Mouse (Mus musculus): Measurements from ENCODE around the gene Fam57a. TPM values are rescaled to one million over a fixed set of nuclear protein-coding genes. Genes with fewer than 3 reads are reported as not detected.

Gene Fam57a
- polyA plus RNA-seq, 1 experiment from 2014 or later = 33.2 TPM

- DNase-seq (ENCODE audit: low spot score) = no peak
- ATAC-seq (ENCODE audit: low FRiP score) = no peak
- Histone ChIP-seq H3K4me3 (ENCODE audit: low read depth, low read length) (no peak overlapping the region), H3K9ac (ENCODE audit: low read depth, low read length) (no peak overlapping the region), H3K36me3 (ENCODE audit: control insufficient read depth, insufficient read depth, low read length) (no peaks in the 10 kb centered on the region), H3K4me1 (replicated peaks; ENCODE audit: control insufficient read depth, insufficient read depth, low read length) (no peaks in the 10 kb centered on the region; the same call in 1 of the 2 replicates), H3K9me3 (ENCODE audit: control insufficient read depth, low read length) (no peaks in the 10 kb centered on the region), H3K27ac (ENCODE audit: low read depth, low read length) (no peak overlapping the region), H3K27me3 (ENCODE audit: control insufficient read depth, insufficient read depth, low read length) (no peaks in the 10 kb centered on the region), H3K4me2 (replicated peaks; ENCODE audit: low read depth, low read length) (no peak overlapping the region)
- 67% methylated on average over 3 of the region's 3 CpGs for WGBS
Measured at GRCm38 (mm10) chr11:76252036-76252435, 72.6 kb downstream of the Fam57a start.

- peak; percentile 66; the same call in 1 of the 2 replicates for ATAC-seq (ENCODE audit: low FRiP score)
- H3K9me3 ChIP-seq (ENCODE audit: control insufficient read depth, low read length) = no peaks in the 10 kb centered on the region
- 0 out of 2 replicates have a peak overlapping the region, but pooled peaks have one; percentile 10 for H3K27ac ChIP-seq (ENCODE audit: low read depth, low read length)
- peak; percentile 91 for DNase-seq (ENCODE audit: low spot score)
- H3K36me3 ChIP-seq (ENCODE audit: control insufficient read depth, insufficient read depth, low read length) = no peaks in the 10 kb centered on the region
- no peak overlapping the region for H3K4me2 ChIP-seq (replicated peaks; ENCODE audit: low read depth, low read length)
- H3K9ac ChIP-seq (ENCODE audit: low read depth, low read length) = 0 out of 2 replicates have a peak overlapping the region, but pooled peaks have one; percentile 23
- H3K27me3 ChIP-seq (ENCODE audit: control insufficient read depth, insufficient read depth, low read length) = no peaks in the 10 kb centered on the region
- no peaks in the 10 kb centered on the region; the same call in 1 of the 2 replicates for H3K4me1 ChIP-seq (replicated peaks; ENCODE audit: control insufficient read depth, insufficient read depth, low read length)
- 51% methylated on average over 5 of the region's 5 CpGs for WGBS
- no peak overlapping the region for H3K4me3 ChIP-seq (ENCODE audit: low read depth, low read length)
Measured at GRCm38 (mm10) chr11:76253145-76253917, 73.9 kb downstream of the Fam57a start.

- 0 out of 2 replicates have a peak, but pooled peaks have one; percentile 43 for ATAC-seq (ENCODE audit: low FRiP score)
- Histone ChIP-seq H3K9me3 (ENCODE audit: control insufficient read depth, low read length) (no peaks in the 10 kb centered on the region), H3K4me3 (ENCODE audit: low read depth, low read length) (no peak overlapping the region), H3K4me1 (replicated peaks; ENCODE audit: control insufficient read depth, insufficient read depth, low read length) (no peaks in the 10 kb centered on the region; the same call in 1 of the 2 replicates), H3K4me2 (replicated peaks; ENCODE audit: low read depth, low read length) (no peak overlapping the region), H3K27me3 (ENCODE audit: control insufficient read depth, insufficient read depth, low read length) (no peaks in the 10 kb centered on the region), H3K27ac (ENCODE audit: low read depth, low read length) (peak overlapping the region; percentile 27; the same call in 1 of the 2 replicates), H3K9ac (ENCODE audit: low read depth, low read length) (0 out of 2 replicates have a peak overlapping the region, but pooled peaks have one; percentile 23), H3K36me3 (ENCODE audit: control insufficient read depth, insufficient read depth, low read length) (no peaks in the 10 kb centered on the region)
- 66% methylated on average over 4 of the region's 4 CpGs for WGBS
- no peak for DNase-seq (ENCODE audit: low spot score)
Measured at GRCm38 (mm10) chr11:76253918-76254264, 74.4 kb downstream of the Fam57a start.

- Histone ChIP-seq H3K9ac (ENCODE audit: low read depth, low read length) (no peak overlapping the region), H3K27me3 (ENCODE audit: control insufficient read depth, insufficient read depth, low read length) (no peaks in the 10 kb centered on the region), H3K36me3 (ENCODE audit: control insufficient read depth, insufficient read depth, low read length) (no peaks in the 10 kb centered on the region), H3K4me2 (replicated peaks; ENCODE audit: low read depth, low read length) (no peak overlapping the region), H3K4me3 (ENCODE audit: low read depth, low read length) (no peak overlapping the region), H3K9me3 (ENCODE audit: control insufficient read depth, low read length) (no peaks in the 10 kb centered on the region), H3K27ac (ENCODE audit: low read depth, low read length) (no peak overlapping the region), H3K4me1 (replicated peaks; ENCODE audit: control insufficient read depth, insufficient read depth, low read length) (peaks cover 8% of the 10 kb centered on the region)
- WGBS = 65% methylated on average over 4 of the region's 4 CpGs
- ATAC-seq (ENCODE audit: low FRiP score) (no peak), DNase-seq (ENCODE audit: low spot score) (no peak)
Measured at GRCm38 (mm10) chr11:76255431-76256001, 76.0 kb downstream of the Fam57a start.

GRCm38 (mm10) chr11:76256129-76256528 lies 76.7 kb downstream of the Fam57a start:
- no peak overlapping the region for H3K27ac ChIP-seq (ENCODE audit: low read depth, low read length)
- peaks cover 9% of the 10 kb centered on the region for H3K4me1 ChIP-seq (replicated peaks; ENCODE audit: control insufficient read depth, insufficient read depth, low read length)
- H3K4me3 ChIP-seq (ENCODE audit: low read depth, low read length) = no peak overlapping the region
- DNase-seq (ENCODE audit: low spot score) = no peak
- no peaks in the 10 kb centered on the region for H3K27me3 ChIP-seq (ENCODE audit: control insufficient read depth, insufficient read depth, low read length)
- no peaks in the 10 kb centered on the region for H3K36me3 ChIP-seq (ENCODE audit: control insufficient read depth, insufficient read depth, low read length)
- no peak for ATAC-seq (ENCODE audit: low FRiP score)
- H3K9ac ChIP-seq (ENCODE audit: low read depth, low read length) = 0 out of 2 replicates have a peak overlapping the region, but pooled peaks have one; percentile 7
- no peak overlapping the region for H3K4me2 ChIP-seq (replicated peaks; ENCODE audit: low read depth, low read length)
- no peaks in the 10 kb centered on the region for H3K9me3 ChIP-seq (ENCODE audit: control insufficient read depth, low read length)
- WGBS = 55% methylated on average over 5 of the region's 5 CpGs

- DNase-seq (ENCODE audit: low spot score) (no peak), ATAC-seq (ENCODE audit: low FRiP score) (no peak)
- 79% methylated on average over 4 of the region's 4 CpGs for WGBS
- H3K27ac ChIP-seq (ENCODE audit: low read depth, low read length) = no peak overlapping the region
- H3K4me2 ChIP-seq (replicated peaks; ENCODE audit: low read depth, low read length) = no peak overlapping the region
- no peaks in the 10 kb centered on the region for H3K27me3 ChIP-seq (ENCODE audit: control insufficient read depth, insufficient read depth, low read length)
- peaks cover 19% of the 10 kb centered on the region for H3K4me1 ChIP-seq (replicated peaks; ENCODE audit: control insufficient read depth, insufficient read depth, low read length)
- no peak overlapping the region for H3K9ac ChIP-seq (ENCODE audit: low read depth, low read length)
- H3K9me3 ChIP-seq (ENCODE audit: control insufficient read depth, low read length) = no peaks in the 10 kb centered on the region
- no peaks in the 10 kb centered on the region for H3K36me3 ChIP-seq (ENCODE audit: control insufficient read depth, insufficient read depth, low read length)
- H3K4me3 ChIP-seq (ENCODE audit: low read depth, low read length) = no peak overlapping the region
Measured at GRCm38 (mm10) chr11:76257386-76257785, 77.9 kb downstream of the Fam57a start.

GRCm38 (mm10) chr11:76258511-76258910 lies 79.0 kb downstream of the Fam57a start:
- Histone ChIP-seq H3K27ac (ENCODE audit: low read depth, low read length) (no peak overlapping the region), H3K4me3 (ENCODE audit: low read depth, low read length) (no peak overlapping the region), H3K4me2 (replicated peaks; ENCODE audit: low read depth, low read length) (no peak overlapping the region), H3K27me3 (ENCODE audit: control insufficient read depth, insufficient read depth, low read length) (no peaks in the 10 kb centered on the region), H3K9ac (ENCODE audit: low read depth, low read length) (no peak overlapping the region), H3K9me3 (ENCODE audit: control insufficient read depth, low read length) (no peaks in the 10 kb centered on the region), H3K4me1 (replicated peaks; ENCODE audit: control insufficient read depth, insufficient read depth, low read length) (peaks cover 31% of the 10 kb centered on the region), H3K36me3 (ENCODE audit: control insufficient read depth, insufficient read depth, low read length) (no peaks in the 10 kb centered on the region)
- 64% methylated on average over 6 of the region's 6 CpGs for WGBS
- ATAC-seq (ENCODE audit: low FRiP score) = no peak
- no peak for DNase-seq (ENCODE audit: low spot score)

- ATAC-seq (ENCODE audit: low FRiP score) (no peak), DNase-seq (ENCODE audit: low spot score) (no peak)
- no peak overlapping the region; the same call in 1 of the 2 replicates for H3K4me2 ChIP-seq (replicated peaks; ENCODE audit: low read depth, low read length)
- no peak overlapping the region for H3K4me3 ChIP-seq (ENCODE audit: low read depth, low read length)
- no peaks in the 10 kb centered on the region for H3K36me3 ChIP-seq (ENCODE audit: control insufficient read depth, insufficient read depth, low read length)
- no peaks in the 10 kb centered on the region for H3K9me3 ChIP-seq (ENCODE audit: control insufficient read depth, low read length)
- H3K27me3 ChIP-seq (ENCODE audit: control insufficient read depth, insufficient read depth, low read length) = no peaks in the 10 kb centered on the region
- H3K9ac ChIP-seq (ENCODE audit: low read depth, low read length) = peak overlapping the region; percentile 17; the same call in 1 of the 2 replicates
- 39% methylated on average over 10 of the region's 10 CpGs for WGBS
- peaks cover 32% of the 10 kb centered on the region for H3K4me1 ChIP-seq (replicated peaks; ENCODE audit: control insufficient read depth, insufficient read depth, low read length)
- peak overlapping the region; percentile 49 for H3K27ac ChIP-seq (ENCODE audit: low read depth, low read length)
Measured at GRCm38 (mm10) chr11:76260208-76261050, 81.0 kb downstream of the Fam57a start.

Data from hindbrain, embryonic 11.5 days (tissue).